Mouse (Mus musculus) neutrophil, adult 5-6 weeks (primary cell): ENCODE results near the gene Hsd17b12. TPM values are rescaled to one million over a fixed set of nuclear protein-coding genes. Genes with fewer than 3 reads are reported as not detected.

Experiments used
- ATAC-seq: fragments of 151-379, 151-347 bp; 2 replicates; pipeline ENCODE4 v1.8.0; 2017; ENCODE audit warnings: mild to moderate bottlenecking, moderate TSS enrichment; ENCODE audit not compliant: insufficient number of reproducible peaks, poor library complexity, low FRiP score, severe bottlenecking; ENCODE audit errors: extremely low read depth
- total RNA-seq: library from RNA; stranded (forward); fragments of 200-1000 nt; gene quantifications from 2 replicates; pipeline ENCODE4 v1.2.3, GENCODE M21; 2017

Gene Hsd17b12
- 23.8 and 31.5 TPM in 2 replicates for total RNA-seq

DNA sequence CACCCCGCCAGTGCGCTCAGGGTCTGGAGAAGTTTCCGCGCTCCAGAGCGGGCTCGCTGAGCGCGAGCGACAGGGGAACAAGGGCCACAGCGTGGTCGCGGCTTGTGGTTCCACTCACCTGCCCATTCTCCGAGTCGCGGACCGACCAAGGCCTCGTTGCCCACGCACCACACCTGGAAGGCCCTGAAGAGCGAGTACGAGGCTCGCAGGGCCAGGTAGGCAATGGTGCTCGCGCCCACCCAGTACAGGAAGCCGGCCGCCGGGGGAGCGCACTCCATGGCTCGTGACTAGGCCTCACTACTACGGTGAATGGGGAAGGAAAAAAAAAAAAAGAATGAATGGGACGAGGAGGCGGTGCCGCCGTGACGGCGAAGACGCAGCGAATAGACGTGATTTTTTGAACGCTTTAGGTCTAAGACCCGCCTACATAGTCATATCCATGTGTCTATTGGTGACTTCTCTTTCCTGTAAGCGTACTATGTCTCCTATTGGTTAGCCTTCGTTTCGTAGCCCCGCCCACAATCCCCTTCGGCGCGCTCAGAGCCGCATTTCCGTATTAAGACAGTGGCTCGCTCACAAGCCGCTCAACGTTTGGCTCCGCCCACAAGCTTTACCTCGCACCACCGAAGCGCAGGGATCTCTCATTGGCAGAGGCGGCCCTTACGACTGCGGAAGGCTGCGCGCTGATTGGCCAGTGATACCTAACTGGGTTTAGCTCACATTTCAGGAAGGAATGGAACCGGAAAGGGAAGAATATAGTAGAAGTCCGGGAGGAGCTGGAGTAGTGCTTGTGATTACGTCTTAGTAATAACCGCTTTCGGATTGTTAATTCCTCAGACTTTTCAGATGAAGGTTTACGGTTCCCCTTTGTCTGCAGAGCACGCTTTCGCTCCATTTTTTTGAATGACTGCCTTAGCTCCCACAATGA, at the start of gene Hsd17b12:
Gene Hsd17b12 (minus strand): TSS at position 373 of the 928 bp plus-strand sequence.
- peak; percentile 98 for ATAC-seq

DNA sequence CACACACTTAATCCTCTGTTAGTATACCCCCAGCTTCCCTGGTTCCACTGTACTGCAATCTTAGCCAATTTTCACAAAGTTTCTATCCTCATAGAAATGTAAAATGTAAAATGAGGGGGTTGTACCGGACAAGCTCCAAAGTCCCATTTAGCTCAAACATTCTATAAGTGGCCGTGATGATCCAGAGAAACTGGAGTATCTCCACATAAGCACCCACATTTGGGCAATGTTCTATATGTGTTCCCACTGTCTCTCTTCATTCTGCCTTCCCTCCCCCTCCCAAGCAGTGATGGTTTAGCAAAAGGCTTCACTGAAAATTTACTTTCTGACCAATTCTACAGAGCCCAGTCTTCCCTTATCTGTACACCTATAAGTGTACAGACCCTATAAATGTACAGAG, 27.1 kb upstream of the Hsd17b12 start:
- ATAC-seq = no peak

GRCm38 (mm10) chr2:94184142-94184541, 26.4 kb upstream of the Hsd17b12 start:
- no peak for ATAC-seq

DNA sequence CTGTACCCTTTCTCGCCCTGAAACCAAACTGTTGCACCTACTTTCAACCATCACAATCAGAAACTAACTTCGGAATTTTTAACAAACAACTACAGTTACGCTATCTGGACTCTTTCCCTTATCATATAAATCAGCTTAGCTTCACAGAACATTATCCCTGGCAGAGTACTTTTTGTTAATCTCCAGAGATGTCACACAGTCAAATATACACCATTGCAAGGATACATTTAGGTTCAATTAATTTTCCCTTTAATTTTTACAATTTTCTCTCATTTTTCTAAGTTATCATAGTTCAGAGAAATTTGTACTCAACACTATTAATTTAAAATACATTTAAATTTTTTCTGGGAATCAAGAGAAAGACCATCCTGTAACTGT, 21.3 kb upstream of the Hsd17b12 start:
- ATAC-seq = no peak

DNA sequence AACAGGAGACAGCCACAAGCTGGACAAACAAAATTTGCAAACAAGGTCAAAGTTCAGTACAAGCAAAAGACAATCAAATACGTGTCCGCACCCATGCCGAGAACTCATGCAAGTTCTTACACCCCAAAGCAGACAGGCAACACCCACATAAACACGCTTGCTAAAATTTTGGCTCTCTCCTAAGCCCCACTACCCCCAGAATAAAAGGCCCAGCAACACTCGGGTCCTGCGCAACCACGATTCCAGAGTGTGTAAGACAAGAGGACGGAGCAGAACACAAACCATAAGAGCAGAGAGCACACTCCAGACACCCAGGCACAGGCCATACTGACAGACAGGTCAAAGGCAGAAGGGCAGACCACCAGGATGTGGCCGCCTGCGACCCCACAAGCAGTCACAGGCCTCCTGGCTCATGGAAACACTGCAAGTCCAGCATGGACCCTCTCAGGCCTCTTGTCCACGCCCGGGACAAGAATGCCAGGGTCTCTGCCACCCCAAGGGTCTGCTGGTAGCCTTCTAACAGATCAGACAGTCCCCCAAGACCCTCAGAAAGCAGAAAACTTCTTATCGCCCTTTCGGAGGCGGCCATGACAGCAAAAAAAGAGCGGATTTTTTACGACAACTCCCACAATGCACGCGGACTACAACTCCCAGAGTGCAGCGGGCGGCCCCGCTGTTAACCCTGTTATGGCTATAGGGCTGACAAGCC, 20.7 kb upstream of the Hsd17b12 start:
- peak; percentile 99 for ATAC-seq

- no peak for ATAC-seq
These were observed 19.5 kb upstream of the Hsd17b12 start for GRCm38 (mm10) chr2:94177294-94177693.

DNA sequence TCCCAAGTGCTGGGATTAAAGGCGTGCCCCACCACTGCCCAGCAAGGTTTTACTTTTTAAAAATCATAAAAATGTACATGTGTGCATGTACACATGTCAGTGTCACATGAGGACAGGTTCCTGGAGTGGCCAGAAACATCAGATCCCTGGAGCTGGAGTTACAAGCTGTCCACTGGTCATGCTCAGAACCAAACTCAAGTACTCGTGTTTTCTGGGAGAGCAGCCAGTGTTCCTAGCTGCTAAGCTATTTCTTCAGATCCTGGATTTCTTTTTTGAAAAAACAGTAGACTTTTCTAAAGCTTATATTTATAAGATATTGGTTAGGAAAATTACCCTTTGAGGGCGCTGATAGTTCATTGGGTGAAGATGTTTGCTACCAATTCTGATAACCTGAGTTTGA, 18.6 kb upstream of the Hsd17b12 start:
- ATAC-seq = no peak

GRCm38 (mm10) chr2:94173549-94173948, 15.8 kb upstream of the Hsd17b12 start:
- no peak for ATAC-seq

- no peak for ATAC-seq
These were observed 5.4 kb upstream of the Hsd17b12 start for GRCm38 (mm10) chr2:94163207-94163606.

DNA sequence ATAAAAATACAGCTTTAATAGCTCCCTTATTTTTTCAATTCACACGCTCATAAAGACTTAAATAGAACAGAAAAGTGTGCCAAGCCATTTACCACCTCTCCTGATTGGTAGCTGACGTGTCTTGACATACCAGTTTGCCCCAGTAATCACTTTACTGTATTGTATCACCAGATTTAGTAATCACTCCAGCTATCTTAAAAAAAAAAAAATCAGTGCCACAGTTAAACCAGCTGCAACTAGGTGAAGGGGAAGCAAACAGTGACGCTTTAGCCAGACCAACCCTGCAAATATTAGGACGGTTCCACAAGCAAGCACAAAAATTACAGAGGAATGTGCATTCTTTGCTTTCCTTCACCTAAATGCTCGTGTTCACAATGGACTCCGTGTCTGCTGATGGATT, 4.4 kb upstream of the Hsd17b12 start:
- ATAC-seq = no peak

DNA sequence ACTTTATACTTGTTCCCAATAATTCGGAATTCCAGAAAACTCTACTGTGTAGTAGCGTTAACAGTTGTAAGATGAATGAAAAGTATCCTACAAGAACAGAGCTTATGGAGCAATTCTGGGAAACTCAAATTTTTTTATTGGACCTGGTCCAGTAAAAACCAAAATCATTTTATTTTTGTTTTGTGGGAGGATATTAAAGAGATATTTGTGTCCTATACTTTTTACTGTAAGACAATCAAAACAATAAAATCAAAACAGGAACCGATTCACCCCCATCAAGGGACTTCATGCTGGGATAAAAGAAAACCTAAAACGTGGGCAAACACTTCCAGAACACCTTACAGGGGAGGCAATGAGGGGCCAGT, 738 bp upstream of the Hsd17b12 start:
- no peak for ATAC-seq

GRCm38 (mm10) chr2:94157051-94157450, 713 bp downstream of the Hsd17b12 start:
- no peak for ATAC-seq

GRCm38 (mm10) chr2:94145146-94145542, 12.6 kb downstream of the Hsd17b12 start:
- no peak for ATAC-seq

GRCm38 (mm10) chr2:94144520-94145145, 13.1 kb downstream of the Hsd17b12 start:
- no peak for ATAC-seq

- no peak for ATAC-seq
These were observed 16.5 kb downstream of the Hsd17b12 start for GRCm38 (mm10) chr2:94141293-94141692.

DNA sequence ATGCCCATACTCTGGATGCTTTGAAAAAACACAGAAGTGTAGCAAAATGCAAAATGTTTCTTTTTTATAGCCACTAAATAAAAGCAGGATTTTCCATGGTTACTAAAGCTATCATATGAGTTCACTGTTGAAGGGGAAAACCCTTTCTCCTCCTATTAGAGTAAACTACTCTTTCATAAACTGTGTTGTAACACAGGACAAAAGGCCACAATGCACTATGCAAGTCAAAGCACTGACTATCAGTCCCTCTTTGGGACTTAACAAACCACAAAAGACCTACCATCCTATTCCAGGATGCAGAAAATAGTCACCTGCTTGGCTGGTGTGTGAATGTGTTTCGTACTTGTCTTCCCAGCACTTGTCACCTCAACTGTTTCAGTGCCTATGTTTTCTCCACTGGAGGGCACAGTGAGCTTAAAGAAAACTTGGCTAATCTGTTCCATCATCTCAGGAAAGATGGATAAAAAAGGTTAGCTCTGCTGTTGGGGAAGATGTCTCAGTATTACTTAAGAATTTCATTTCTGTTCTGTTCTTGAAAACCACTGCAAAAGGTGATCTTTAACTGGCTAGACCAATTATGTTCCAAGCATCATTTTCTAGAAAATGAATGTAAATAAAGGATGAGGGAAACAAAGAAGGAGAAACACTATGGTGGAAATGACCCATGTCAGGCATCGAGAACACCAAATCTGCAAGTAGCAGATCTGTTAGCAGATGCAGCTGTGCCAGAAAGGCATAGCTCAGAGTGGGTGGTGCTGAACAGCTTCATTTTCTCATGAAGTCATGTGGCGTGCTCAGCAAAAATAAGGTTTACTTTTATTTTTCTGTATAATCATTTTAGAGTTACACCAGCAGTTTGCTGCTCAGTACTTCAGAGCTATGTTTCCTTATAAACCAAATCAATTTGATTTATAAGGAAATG, 19.0 kb downstream of the Hsd17b12 start:
- no peak for ATAC-seq

GRCm38 (mm10) chr2:94136837-94137236, 20.9 kb downstream of the Hsd17b12 start:
- ATAC-seq = no peak

- ATAC-seq = no peak
These were observed 29.3 kb downstream of the Hsd17b12 start for GRCm38 (mm10) chr2:94128496-94128895.
